Mouse (Mus musculus) heart, embryonic 14.5 days (tissue): ENCODE results near the gene Nup54. TPM values are rescaled to one million over a fixed set of nuclear protein-coding genes. Genes with fewer than 3 reads are reported as not detected.

Experiments used
- ATAC-seq: fragments of 200-750 bp; cut with Nextera tagmentation; 2 replicates; pipeline ENCODE4 v1.8.0; 2017; ENCODE audit warnings: low read depth, moderate TSS enrichment; ENCODE audit not compliant: insufficient number of reproducible peaks, insufficient read depth, low FRiP score
- H3K27ac ChIP-seq, 2 experiments: fragments of 200-500 bp in 1 of 2; fragments of 300-500 bp in 1 of 2; sonication (generic) in 1 of 2; replicated peaks in 1 of 2; 2 replicates each; pipeline ENCODE4 v1.5.1; 2012 to 2014; ENCODE audit warnings: low read depth in 2 of 2, low read length in 2 of 2, control low read depth in 1 of 2, mild to moderate bottlenecking in 1 of 2, mixed read lengths in 1 of 2; ENCODE audit not compliant: control insufficient read depth in 1 of 2, insufficient read depth in 1 of 2
- H3K27me3 ChIP-seq: fragments of 300-500 bp; sonication (generic); 2 replicates; pipeline ENCODE4 v1.6.1; 2014; ENCODE audit warnings: mild to moderate bottlenecking, low read length, control low read depth; ENCODE audit not compliant: control insufficient read depth, insufficient read depth
- H3K36me3 ChIP-seq: fragments of 300-500 bp; sonication (generic); 2 replicates; pipeline ENCODE4 v1.6.1; 2014; ENCODE audit warnings: mild to moderate bottlenecking, control low read depth, low read length, mixed read lengths; ENCODE audit not compliant: control insufficient read depth, insufficient read depth
- H3K4me1 ChIP-seq, 2 experiments: fragments of 200-500 bp in 1 of 2; fragments of 300-500 bp in 1 of 2; sonication (generic) in 1 of 2; 2 replicates each; pipeline ENCODE4 v1.6.1; 2012 to 2014; ENCODE audit warnings: low read length in 2 of 2, control low read depth in 1 of 2, mixed read lengths in 1 of 2; ENCODE audit not compliant: control insufficient read depth in 2 of 2, insufficient read depth in 2 of 2
- H3K4me2 ChIP-seq: fragments of 300-500 bp; sonication (generic); 2 replicates; pipeline ENCODE4 v1.6.1; 2014; ENCODE audit warnings: mild to moderate bottlenecking, low read length
- H3K4me3 ChIP-seq, 2 experiments: fragments of 200-500 bp in 1 of 2; fragments of 300-500 bp in 1 of 2; sonication (generic) in 1 of 2; 2 replicates each; pipeline ENCODE4 v1.5.1; 2012 to 2014; ENCODE audit warnings: low read length in 2 of 2, mild to moderate bottlenecking in 2 of 2, control low read depth in 1 of 2, low read depth in 1 of 2, moderate library complexity in 1 of 2; ENCODE audit not compliant: control insufficient read depth in 1 of 2, insufficient read depth in 1 of 2
- H3K9ac ChIP-seq: fragments of 300-500 bp; sonication (generic); 2 replicates; pipeline ENCODE4 v1.6.1; 2014; ENCODE audit warnings: mild to moderate bottlenecking, low read length
- H3K9me3 ChIP-seq: fragments of 300-500 bp; sonication (generic); 2 replicates; pipeline ENCODE4 v1.6.1; 2016; ENCODE audit warnings: low read length, control low read depth; ENCODE audit not compliant: control insufficient read depth
- WGBS: fragments of 180-500 bp; shearing (Covaris S2); extraction: QIAGEN DNeasy Blood & Tissue Kit; methylation state at CpG from one replicate; pipeline ENCODE4 v1.1.7; 2014; 5-methylcytosine and 5-hydroxymethylcytosine counted together
- polyA plus RNA-seq: library from polyadenylated mRNA; unstranded; fragments of >200 nt; fragmentation: Nextera tagmentation; extraction: Ambion mirVana; gene quantifications from 2 replicates; pipeline ENCODE4 v1.2.1, GENCODE M21; 2014

The Nup54 gene
- polyA plus RNA-seq, 1 experiment from 2014 or later, result 35.9 TPM

DNA sequence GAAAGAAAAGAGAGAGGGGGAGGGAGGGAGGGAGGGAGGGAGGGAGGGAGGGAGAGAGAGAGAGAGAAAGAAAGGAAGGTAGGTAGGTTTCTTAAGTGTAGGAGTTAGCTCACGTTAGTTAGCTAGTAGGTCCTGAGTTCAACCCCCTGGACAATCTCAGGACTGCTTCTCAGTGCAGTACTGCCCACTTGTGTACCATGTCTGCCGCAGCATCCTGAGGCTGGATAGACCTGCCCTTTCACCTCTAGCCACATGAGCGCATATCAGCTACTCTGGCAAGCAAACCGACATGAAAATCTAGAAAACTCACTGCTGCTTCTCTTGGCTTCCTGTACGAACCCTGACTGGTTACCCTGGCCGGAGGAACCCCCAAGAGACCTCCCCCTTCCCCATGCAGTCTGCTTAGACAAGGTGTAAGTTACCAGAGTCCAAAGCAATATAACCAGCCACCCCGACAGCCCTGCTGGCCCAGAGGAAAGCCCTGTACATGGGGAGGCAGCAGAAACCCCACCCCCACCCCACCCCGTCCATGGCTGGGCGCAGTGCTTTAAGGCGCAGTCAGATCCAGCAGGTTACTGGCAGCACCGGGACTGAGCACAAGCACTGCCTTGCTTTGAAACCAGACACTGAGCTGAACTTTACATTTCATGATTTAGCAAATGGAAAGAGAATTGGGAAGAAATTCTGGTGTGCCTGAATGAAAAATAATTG, 21.6 kb downstream of the Nup54 start:
- H3K36me3 ChIP-seq, result peaks cover 45% of the 10 kb centered on the region
- no peak for ATAC-seq
- peaks cover 0 to 7% of the 10 kb centered on the region in 2 experiments; a peak in 1 of 4 replicates for H3K4me1 ChIP-seq
- no peaks in the 10 kb centered on the region for H3K9me3 ChIP-seq
- no peak overlapping the region for H3K27ac ChIP-seq
- no peak overlapping the region for H3K9ac ChIP-seq
- H3K4me2 ChIP-seq, result no peak overlapping the region
- H3K4me3 ChIP-seq, result no peak overlapping the region
- WGBS, result 79% methylated on average over 11 of the region's 11 CpGs
- no peaks in the 10 kb centered on the region for H3K27me3 ChIP-seq

DNA sequence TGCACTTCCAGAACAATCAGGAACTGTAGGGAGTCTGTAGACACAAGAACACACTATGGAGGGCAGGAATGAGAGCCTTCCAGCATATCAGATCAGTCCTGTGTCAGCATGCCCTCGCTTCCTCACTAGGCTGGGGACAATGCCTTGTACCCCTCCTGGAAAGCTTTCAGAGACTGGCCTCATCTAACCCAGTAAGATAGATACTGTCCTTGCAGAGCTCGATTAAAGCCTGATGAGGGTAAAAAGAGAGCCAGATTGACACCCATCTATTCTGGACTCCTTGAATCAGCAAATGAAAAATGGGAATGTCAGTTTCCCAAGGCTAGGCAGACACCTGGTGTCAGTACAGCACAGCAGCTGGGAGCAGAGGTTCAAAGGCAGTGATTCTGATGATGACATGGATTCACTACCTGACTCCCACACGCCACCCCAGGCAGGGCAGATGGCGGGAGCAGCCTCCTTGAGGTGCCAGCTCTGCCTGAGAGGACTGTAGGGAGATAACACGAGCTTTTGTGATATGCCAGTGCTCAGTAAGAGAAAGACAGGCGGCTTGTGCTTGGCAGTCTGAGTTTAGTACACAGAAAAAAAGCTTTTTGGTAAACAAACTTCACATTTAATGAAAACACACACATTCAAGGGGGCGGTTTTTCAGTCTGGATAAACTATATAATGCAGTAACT, 23.4 kb downstream of the Nup54 start:
- H3K36me3 ChIP-seq, result peaks cover 27% of the 10 kb centered on the region
- H3K9ac ChIP-seq, result no peak overlapping the region
- ATAC-seq, result no peak
- no peak overlapping the region for H3K27ac ChIP-seq
- H3K9me3 ChIP-seq, result no peaks in the 10 kb centered on the region
- H3K4me3 ChIP-seq, result no peak overlapping the region
- no peaks in the 10 kb centered on the region for H3K27me3 ChIP-seq
- WGBS, result 48% methylated on average over 7 of the region's 7 CpGs
- no peak overlapping the region for H3K4me2 ChIP-seq
- peaks cover 0 to 7% of the 10 kb centered on the region in 2 experiments; a peak in 1 of 4 replicates for H3K4me1 ChIP-seq

- ATAC-seq, result no peak
- 82% methylated on average over 5 of the region's 5 CpGs for WGBS
These were observed 24.5 kb downstream of the Nup54 start for GRCm38 (mm10) chr5:92410486-92410885.

GRCm38 (mm10) chr5:92409361-92410155, 25.5 kb downstream of the Nup54 start:
- Histone ChIP-seq H3K4me3 (no peak overlapping the region), H3K27ac (0 out of 4 replicates have a peak overlapping the region, but pooled peaks of 1 of the 2 experiments have one; percentile 9), H3K9ac (no peak overlapping the region), H3K4me1 (peaks cover 0 to 7% of the 10 kb centered on the region in 2 experiments; a peak in 1 of 4 replicates), H3K36me3 (peaks cover 8% of the 10 kb centered on the region), H3K4me2 (no peak overlapping the region), H3K27me3 (no peaks in the 10 kb centered on the region), H3K9me3 (no peaks in the 10 kb centered on the region)
- ATAC-seq, result no peak
- 72% methylated on average over 9 of the region's 9 CpGs for whole genome bisulfite sequencing

More at GRCm38 (mm10) chr5:92410486-92410885, 24.5 kb downstream of the Nup54 start:
- Histone ChIP-seq H3K27me3 (no peaks in the 10 kb centered on the region), H3K9ac (no peak overlapping the region), H3K4me1 (peaks cover 0 to 7% of the 10 kb centered on the region in 2 experiments; a peak in 1 of 4 replicates), H3K27ac (no peak overlapping the region), H3K4me3 (no peak overlapping the region), H3K36me3 (peaks cover 16% of the 10 kb centered on the region), H3K4me2 (no peak overlapping the region), H3K9me3 (no peaks in the 10 kb centered on the region)

GRCm38 (mm10) chr5:92404400-92404678, 30.7 kb downstream of the Nup54 start:
- no peak overlapping the region for H3K4me3 ChIP-seq
- no peaks in the 10 kb centered on the region for H3K9me3 ChIP-seq
- no peaks in the 10 kb centered on the region; a peak in 1 of 4 replicates for H3K4me1 ChIP-seq
- H3K27me3 ChIP-seq, result no peaks in the 10 kb centered on the region
- no peak for ATAC-seq
- H3K4me2 ChIP-seq, result no peak overlapping the region
- H3K36me3 ChIP-seq, result no peaks in the 10 kb centered on the region
- H3K9ac ChIP-seq, result no peak overlapping the region
- WGBS, result 51% methylated on average over 2 of the region's 2 CpGs
- no peak overlapping the region for H3K27ac ChIP-seq

GRCm38 (mm10) chr5:92403562-92404399, 31.2 kb downstream of the Nup54 start:
- no peak overlapping the region for H3K27ac ChIP-seq
- no peaks in the 10 kb centered on the region for H3K36me3 ChIP-seq
- H3K4me1 ChIP-seq, result no peaks in the 10 kb centered on the region; a peak in 1 of 4 replicates
- H3K4me2 ChIP-seq, result no peak overlapping the region
- 74% methylated on average over 10 of the region's 10 CpGs for WGBS
- H3K27me3 ChIP-seq, result no peaks in the 10 kb centered on the region
- no peak overlapping the region for H3K4me3 ChIP-seq
- no peak overlapping the region for H3K9ac ChIP-seq
- no peaks in the 10 kb centered on the region for H3K9me3 ChIP-seq
- ATAC-seq, result no peak

GRCm38 (mm10) chr5:92402816-92403215, 32.2 kb downstream of the Nup54 start:
- Histone ChIP-seq H3K9ac (no peak overlapping the region), H3K4me2 (no peak overlapping the region), H3K9me3 (no peaks in the 10 kb centered on the region), H3K27me3 (no peaks in the 10 kb centered on the region), H3K4me1 (peaks cover 0 to 3% of the 10 kb centered on the region in 2 experiments; a peak in 1 of 4 replicates), H3K4me3 (no peak overlapping the region), H3K36me3 (no peaks in the 10 kb centered on the region), H3K27ac (no peak overlapping the region)
- WGBS, result 56% methylated on average over 9 of the region's 9 CpGs
- ATAC-seq, result no peak
